Mouse (Mus musculus) cerebellum, adult 2 months (tissue): ENCODE measurements at regions not wholly inside any gene's neighbourhood (a gene's known extent, or its start where the extent isn't known, plus 50 kb on each side); places are given as distances from the start of the nearest gene placed in this dataset.
A peak's percentile ranks its signal among the peaks of the same experiment; 100 is the strongest.

Experiments used
- CTCF ChIP-seq: fragments of 200-500 bp; IDR thresholded peaks from 2 replicates; pipeline ENCODE4 v1.5.1; 2011; ENCODE audit warnings: low read depth, mild to moderate bottlenecking, control low read depth, low read length, moderate library complexity, borderline replicate concordance; ENCODE audit not compliant: insufficient read depth
- POLR2A ChIP-seq: fragments of 200-500 bp; IDR thresholded peaks from 2 replicates; pipeline ENCODE4 v1.6.1; 2011; ENCODE audit warnings: low read length, control low read depth, borderline replicate concordance; ENCODE audit not compliant: insufficient read depth

DNA sequence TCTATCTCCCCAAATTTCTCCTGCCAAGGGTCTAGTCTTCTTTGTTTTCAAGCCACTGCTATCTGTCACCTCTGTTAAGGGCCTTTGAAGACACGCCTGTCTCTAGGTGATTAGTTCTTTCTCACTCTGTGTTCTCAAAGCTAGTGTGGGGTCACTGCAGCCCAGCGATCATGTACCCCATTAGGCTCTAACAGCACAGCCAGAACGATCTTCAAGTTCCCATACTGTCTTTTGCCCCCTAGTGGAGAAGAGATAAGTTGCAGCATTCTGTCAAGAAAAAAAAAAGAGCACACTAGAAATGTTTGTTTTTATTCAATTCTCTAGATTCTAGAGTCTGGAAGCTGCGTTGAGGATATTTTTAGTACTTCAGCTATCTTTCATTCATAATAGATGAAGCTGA, 138.8 kb upstream of the Chrm2 start:
- TF ChIP-seq CTCF (peak; percentile 47; the same call in 1 of the 2 replicates), POLR2A (no peak)
